Mouse (Mus musculus): ENCODE data around the gene Myom3. TPM values are rescaled to one million over a fixed set of nuclear protein-coding genes. Genes with fewer than 3 reads are reported as not detected.

Gene Myom3
- polyA plus RNA-seq, 1 experiment from 2014 or later: 0.66 TPM

Other genes with a start within 250 kb of the Myom3 start
- 25.3 and 26.0 TPM in 2 replicates for gene Grhl3, start 186.1 kb upstream of the Myom3 start, polyA plus RNA-seq (2015; fragmentation: Nextera tagmentation; extraction: Ambion mirVana)
- gene Ifnlr1, start 73.4 kb upstream of the Myom3 start, polyA plus RNA-seq (2015; fragmentation: Nextera tagmentation; extraction: Ambion mirVana): 1.8 TPM in 2 replicates
- gene Il22ra1, start 31.5 kb upstream of the Myom3 start, polyA plus RNA-seq (2015; fragmentation: Nextera tagmentation; extraction: Ambion mirVana): 0.17 and 0.18 TPM in 2 replicates
- 324 and 327 TPM in 2 replicates for gene Srsf10, start 96.0 kb downstream of the Myom3 start, polyA plus RNA-seq (2015; fragmentation: Nextera tagmentation; extraction: Ambion mirVana)
- gene Pnrc2, start 114.1 kb downstream of the Myom3 start, polyA plus RNA-seq (2015; fragmentation: Nextera tagmentation; extraction: Ambion mirVana): 183 and 196 TPM in 2 replicates
- 0.51 and 0.55 TPM in 2 replicates for gene Cnr2, start 135.7 kb downstream of the Myom3 start, polyA plus RNA-seq (2015; fragmentation: Nextera tagmentation; extraction: Ambion mirVana)
- gene Fuca1, start 161.0 kb downstream of the Myom3 start, polyA plus RNA-seq (2015; fragmentation: Nextera tagmentation; extraction: Ambion mirVana): 66.6 and 75.1 TPM in 2 replicates
- gene Hmgcl, start 186.7 kb downstream of the Myom3 start, polyA plus RNA-seq (2015; fragmentation: Nextera tagmentation; extraction: Ambion mirVana): 80.3 and 82.0 TPM in 2 replicates
- gene Gale, start 204.0 kb downstream of the Myom3 start, polyA plus RNA-seq (2015; fragmentation: Nextera tagmentation; extraction: Ambion mirVana): 34.6 and 38.5 TPM in 2 replicates
- 105 and 117 TPM in 2 replicates for gene Lypla2, start 212.9 kb downstream of the Myom3 start, polyA plus RNA-seq (2015; fragmentation: Nextera tagmentation; extraction: Ambion mirVana)
- gene Pithd1, start 227.5 kb downstream of the Myom3 start, polyA plus RNA-seq (2015; fragmentation: Nextera tagmentation; extraction: Ambion mirVana): 59.5 and 59.9 TPM in 2 replicates

Measured in embryonic facial prominence, embryonic 13.5 days (tissue).